Mouse (Mus musculus) midbrain, embryonic 12.5 days (tissue): ENCODE results near the gene Fam189a1. TPM values are rescaled to one million over a fixed set of nuclear protein-coding genes. Genes with fewer than 3 reads are reported as not detected.
A peak's percentile ranks its signal among the peaks of the same experiment; 100 is the strongest.

Experiments used
- ATAC-seq: fragments of 200-750 bp; cut with Nextera tagmentation; 2 replicates; pipeline ENCODE4 v1.8.0; 2017; ENCODE audit warnings: low read depth, moderate TSS enrichment, moderate library complexity; ENCODE audit not compliant: low FRiP score
- H3K27ac ChIP-seq: fragments of 300-500 bp; sonication (generic); replicated peaks from 2 replicates; pipeline ENCODE4 v1.5.1; 2016; ENCODE audit warnings: mild to moderate bottlenecking
- H3K27me3 ChIP-seq: fragments of 300-500 bp; sonication (generic); 2 replicates; pipeline ENCODE4 v1.6.1; 2016; ENCODE audit warnings: mild to moderate bottlenecking
- H3K36me3 ChIP-seq: fragments of 300-500 bp; sonication (generic); 2 replicates; pipeline ENCODE4 v1.6.1; 2016
- H3K4me1 ChIP-seq: fragments of 300-500 bp; sonication (generic); 2 replicates; pipeline ENCODE4 v1.6.1; 2016
- H3K4me2 ChIP-seq: fragments of 300-500 bp; sonication (generic); replicated peaks from 2 replicates; pipeline ENCODE4 v1.6.1; 2016; ENCODE audit warnings: mild to moderate bottlenecking, moderate library complexity
- H3K4me3 ChIP-seq: fragments of 300-500 bp; sonication (generic); 2 replicates; pipeline ENCODE4 v1.5.1; 2016; ENCODE audit warnings: mild to moderate bottlenecking
- H3K9ac ChIP-seq: fragments of 300-500 bp; sonication (generic); replicated peaks from 2 replicates; pipeline ENCODE4 v1.6.1; 2016; ENCODE audit warnings: mild to moderate bottlenecking, moderate library complexity
- H3K9me3 ChIP-seq: fragments of 300-500 bp; sonication (generic); 2 replicates; pipeline ENCODE4 v1.6.1; 2016; ENCODE audit warnings: mild to moderate bottlenecking
- WGBS: fragments of 180-500 bp; shearing (Covaris S2); methylation state at CpG from one replicate; pipeline ENCODE4 v1.1.7; 2016; 5-methylcytosine and 5-hydroxymethylcytosine counted together
- polyA plus RNA-seq: library from polyadenylated mRNA; unstranded; fragments of >200 nt; fragmentation: Nextera tagmentation; extraction: Ambion mirVana; gene quantifications from 2 replicates; pipeline ENCODE4 v1.2.1, GENCODE M21; 2016

The Fam189a1 gene
- polyA plus RNA-seq, 1 experiment from 2014 or later, result 4.4 TPM

- H3K36me3 ChIP-seq, result no peaks in the 10 kb centered on the region
- no peak overlapping the region for H3K9ac ChIP-seq
- no peaks in the 10 kb centered on the region for H3K4me1 ChIP-seq
- no peak overlapping the region for H3K4me2 ChIP-seq
- whole genome bisulfite sequencing, result 77% methylated on average over 8 of the region's 8 CpGs
- H3K4me3 ChIP-seq, result no peak overlapping the region
- ATAC-seq, result no peak
- no peak overlapping the region for H3K27ac ChIP-seq
- no peaks in the 10 kb centered on the region for H3K9me3 ChIP-seq
- H3K27me3 ChIP-seq, result no peaks in the 10 kb centered on the region
Measured at GRCm38 (mm10) chr7:64770779-64771390, 385.5 kb downstream of the Fam189a1 start.

- H3K9me3 ChIP-seq, result no peaks in the 10 kb centered on the region
- 75% methylated on average over 7 of the region's 7 CpGs for WGBS
- H3K4me3 ChIP-seq, result no peak overlapping the region
- H3K9ac ChIP-seq, result no peak overlapping the region
- H3K36me3 ChIP-seq, result no peaks in the 10 kb centered on the region
- ATAC-seq, result no peak
- no peaks in the 10 kb centered on the region for H3K4me1 ChIP-seq
- H3K27ac ChIP-seq, result no peak overlapping the region
- H3K27me3 ChIP-seq, result no peaks in the 10 kb centered on the region
- no peak overlapping the region for H3K4me2 ChIP-seq
Measured at GRCm38 (mm10) chr7:64769768-64770167, 386.6 kb downstream of the Fam189a1 start.

- H3K9ac ChIP-seq, result no peak overlapping the region
- no peak overlapping the region for H3K27ac ChIP-seq
- H3K9me3 ChIP-seq, result no peaks in the 10 kb centered on the region
- no peaks in the 10 kb centered on the region for H3K36me3 ChIP-seq
- no peaks in the 10 kb centered on the region for H3K27me3 ChIP-seq
- H3K4me2 ChIP-seq, result no peak overlapping the region
- no peak overlapping the region for H3K4me3 ChIP-seq
- ATAC-seq, result no peak
- H3K4me1 ChIP-seq, result no peaks in the 10 kb centered on the region
- 85% methylated on average over 3 of the region's 3 CpGs for WGBS
Measured at GRCm38 (mm10) chr7:64765595-64765994, 390.8 kb downstream of the Fam189a1 start.

- peaks cover 16% of the 10 kb centered on the region; the same call in 1 of the 2 replicates for H3K36me3 ChIP-seq
- 92% methylated on average over 7 of the region's 7 CpGs for WGBS
- no peak overlapping the region for H3K4me3 ChIP-seq
- no peaks in the 10 kb centered on the region for H3K9me3 ChIP-seq
- H3K4me2 ChIP-seq, result no peak overlapping the region
- ATAC-seq, result no peak
- no peaks in the 10 kb centered on the region for H3K27me3 ChIP-seq
- no peak overlapping the region for H3K27ac ChIP-seq
- H3K4me1 ChIP-seq, result no peaks in the 10 kb centered on the region
- no peak overlapping the region for H3K9ac ChIP-seq
Measured at GRCm38 (mm10) chr7:64755141-64755540, 401.2 kb downstream of the Fam189a1 start.

GRCm38 (mm10) chr7:64754161-64754560, 402.2 kb downstream of the Fam189a1 start:
- Histone ChIP-seq H3K27me3 (no peaks in the 10 kb centered on the region), H3K4me2 (no peak overlapping the region), H3K9me3 (no peaks in the 10 kb centered on the region), H3K4me1 (no peaks in the 10 kb centered on the region), H3K27ac (no peak overlapping the region), H3K36me3 (peaks cover 25% of the 10 kb centered on the region; the same call in 1 of the 2 replicates), H3K9ac (no peak overlapping the region), H3K4me3 (no peak overlapping the region)
- no peak for ATAC-seq
- 82% methylated on average over 7 of the region's 7 CpGs for WGBS

GRCm38 (mm10) chr7:64753678-64754077, 402.7 kb downstream of the Fam189a1 start:
- 73% methylated on average over 6 of the region's 6 CpGs for WGBS
- Histone ChIP-seq H3K9me3 (no peaks in the 10 kb centered on the region), H3K27ac (no peak overlapping the region)

DNA sequence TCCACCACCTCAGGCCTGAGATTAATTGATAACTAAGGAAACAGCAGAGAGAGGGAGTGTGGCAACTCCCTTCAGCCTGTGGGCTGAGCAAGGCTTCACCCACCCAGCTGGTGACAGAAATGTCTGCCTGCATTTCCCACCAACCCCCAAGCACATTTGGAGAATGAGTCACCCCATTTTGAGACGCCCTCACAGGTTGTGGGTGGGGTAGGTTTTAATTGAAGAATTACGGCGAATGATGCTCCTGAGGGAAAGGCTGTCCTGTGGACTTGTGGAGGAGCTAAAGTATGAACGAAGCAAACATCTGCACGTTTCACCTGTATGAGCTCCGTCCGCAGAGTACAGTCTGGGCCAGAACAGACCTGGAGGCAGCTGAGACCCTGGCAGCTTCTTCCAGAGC, 404.2 kb downstream of the Fam189a1 start:
- 96% methylated on average over 7 of the region's 7 CpGs for WGBS
- Histone ChIP-seq H3K27ac (no peak overlapping the region), H3K9me3 (no peaks in the 10 kb centered on the region), H3K4me3 (no peak overlapping the region), H3K36me3 (peaks cover 38% of the 10 kb centered on the region; the same call in 1 of the 2 replicates), H3K27me3 (no peaks in the 10 kb centered on the region), H3K4me1 (no peaks in the 10 kb centered on the region), H3K9ac (no peak overlapping the region), H3K4me2 (no peak overlapping the region)
- no peak for ATAC-seq

More at GRCm38 (mm10) chr7:64753678-64754077, 402.7 kb downstream of the Fam189a1 start:
- Histone ChIP-seq H3K27me3 (no peaks in the 10 kb centered on the region), H3K4me1 (no peaks in the 10 kb centered on the region), H3K4me3 (no peak overlapping the region), H3K4me2 (no peak overlapping the region), H3K36me3 (peaks cover 27% of the 10 kb centered on the region; the same call in 1 of the 2 replicates), H3K9ac (no peak overlapping the region)
- no peak for ATAC-seq

DNA sequence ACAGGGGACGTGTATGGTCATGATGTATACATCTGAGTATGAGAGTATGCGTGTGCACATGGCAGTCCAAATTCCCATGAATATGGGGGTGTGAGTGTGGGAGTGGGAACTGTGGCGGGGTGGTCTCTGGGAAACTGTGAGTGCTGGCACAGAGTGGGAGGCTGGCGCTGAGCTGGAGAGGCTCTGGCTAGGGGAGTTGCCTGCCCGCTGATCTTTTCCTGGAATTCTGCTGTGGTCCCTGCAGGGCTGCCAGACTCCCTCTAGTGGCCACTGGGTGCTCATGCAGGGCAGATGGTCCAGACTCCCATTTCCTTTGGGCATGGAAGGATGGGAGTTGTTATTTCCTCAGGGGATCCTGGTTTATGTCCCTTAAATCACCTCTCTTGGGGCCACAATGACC, 404.9 kb downstream of the Fam189a1 start:
- Histone ChIP-seq H3K4me1 (no peaks in the 10 kb centered on the region), H3K27me3 (no peaks in the 10 kb centered on the region), H3K9ac (no peak overlapping the region), H3K27ac (no peak overlapping the region), H3K4me3 (no peak overlapping the region), H3K9me3 (no peaks in the 10 kb centered on the region), H3K4me2 (no peak overlapping the region), H3K36me3 (peaks cover 40% of the 10 kb centered on the region)
- 36% methylated on average over 5 of the region's 5 CpGs for WGBS
- ATAC-seq, result peak; percentile 59

- Histone ChIP-seq H3K4me3 (no peak overlapping the region), H3K9ac (no peak overlapping the region), H3K4me2 (no peak overlapping the region), H3K4me1 (peaks cover 16% of the 10 kb centered on the region), H3K27me3 (peaks cover 12% of the 10 kb centered on the region), H3K9me3 (no peaks in the 10 kb centered on the region), H3K36me3 (peaks cover 46% of the 10 kb centered on the region), H3K27ac (no peak overlapping the region)
- WGBS, result 90% methylated on average over 7 of the region's 7 CpGs
- ATAC-seq, result no peak
Measured at GRCm38 (mm10) chr7:64743610-64744009, 412.8 kb downstream of the Fam189a1 start.

DNA sequence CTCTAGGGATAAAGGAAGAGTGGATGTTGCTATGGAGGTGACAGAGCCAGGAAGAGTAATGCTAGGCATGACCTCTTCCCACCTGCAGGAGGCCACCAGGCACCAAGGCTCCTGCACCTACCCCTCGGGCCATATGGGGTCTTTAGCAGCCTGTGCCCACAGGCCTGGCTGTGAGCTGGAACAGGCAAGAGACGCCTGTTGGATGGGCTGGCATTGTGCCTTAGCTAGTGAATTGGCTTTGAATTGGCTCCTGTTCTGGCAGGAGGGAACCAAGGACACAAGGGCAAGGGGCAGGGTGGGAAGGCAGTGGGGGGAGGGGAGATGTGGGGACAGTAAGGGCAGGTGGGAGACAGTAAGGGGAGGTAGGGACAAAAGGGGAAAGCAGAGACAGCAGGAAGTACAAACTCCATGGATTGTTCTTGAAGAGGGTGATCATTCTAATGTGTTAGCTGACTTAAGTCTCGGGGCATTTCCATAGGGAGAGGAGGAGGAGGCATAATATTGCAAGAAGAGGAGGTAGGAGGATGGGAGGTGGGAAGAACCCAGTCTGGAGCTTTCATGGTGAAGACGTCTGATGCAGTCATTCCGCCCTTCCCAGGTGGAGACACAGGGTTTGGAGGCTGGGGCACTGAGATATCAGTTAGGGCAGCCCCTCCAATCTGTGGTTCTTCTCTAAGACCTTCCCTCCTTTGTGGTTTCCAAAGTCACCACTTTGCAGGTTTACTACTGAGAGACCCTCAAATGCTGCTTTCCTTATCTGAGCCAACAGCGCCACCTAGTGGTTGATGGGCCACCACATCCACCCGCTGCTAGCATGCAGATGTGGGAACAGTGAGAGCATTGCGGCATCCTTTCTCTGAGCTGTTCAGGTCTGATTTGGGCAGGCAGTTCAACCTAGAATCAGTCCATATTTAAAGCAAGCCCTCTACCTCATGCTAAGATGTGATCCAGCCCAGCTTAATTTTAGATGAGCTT, 414.8 kb downstream of the Fam189a1 start:
- peak; percentile 84 for ATAC-seq
- no peak overlapping the region for H3K4me2 ChIP-seq
- H3K4me1 ChIP-seq, result peaks cover 19% of the 10 kb centered on the region
- peaks cover 47% of the 10 kb centered on the region for H3K36me3 ChIP-seq
- H3K9ac ChIP-seq, result no peak overlapping the region
- H3K9me3 ChIP-seq, result no peaks in the 10 kb centered on the region
- peaks cover 19% of the 10 kb centered on the region for H3K27me3 ChIP-seq
- no peak overlapping the region for H3K27ac ChIP-seq
- 36% methylated on average over 8 of the region's 8 CpGs for WGBS
- H3K4me3 ChIP-seq, result no peak overlapping the region

- WGBS, result 11% methylated on average over 11 of the region's 11 CpGs
- Histone ChIP-seq H3K4me1 (peaks cover 19% of the 10 kb centered on the region), H3K27me3 (peaks cover 26% of the 10 kb centered on the region), H3K36me3 (peaks cover 22% of the 10 kb centered on the region), H3K9ac (no peak overlapping the region), H3K9me3 (no peaks in the 10 kb centered on the region), H3K4me3 (no peak overlapping the region), H3K4me2 (no peak overlapping the region), H3K27ac (no peak overlapping the region)
- ATAC-seq, result no peak
Measured at GRCm38 (mm10) chr7:64739131-64739530, 417.2 kb downstream of the Fam189a1 start.

DNA sequence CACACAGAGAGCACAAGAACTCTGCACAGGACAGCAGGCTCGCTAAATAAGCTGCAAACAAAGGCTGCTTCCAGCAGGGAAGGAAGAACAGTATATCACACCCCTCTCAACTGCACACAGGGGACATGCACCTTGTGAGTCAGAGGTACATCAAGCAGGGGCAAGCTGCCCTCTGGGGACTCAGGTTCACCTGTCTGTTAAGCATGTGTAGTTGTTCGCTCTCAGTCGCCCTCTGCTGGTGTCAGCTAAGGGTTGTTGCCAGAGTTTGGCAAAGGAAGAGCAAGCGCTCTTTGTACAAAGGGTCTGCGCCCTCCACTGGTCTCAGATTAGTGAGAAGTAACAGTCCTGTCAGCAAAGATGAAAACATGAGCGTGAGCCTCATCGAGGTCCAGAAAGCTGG, 426.6 kb downstream of the Fam189a1 start:
- H3K27ac ChIP-seq, result no peak overlapping the region
- no peaks in the 10 kb centered on the region for H3K27me3 ChIP-seq
- H3K9me3 ChIP-seq, result no peaks in the 10 kb centered on the region
- H3K4me2 ChIP-seq, result no peak overlapping the region
- no peaks in the 10 kb centered on the region; the same call in 1 of the 2 replicates for H3K4me1 ChIP-seq
- H3K9ac ChIP-seq, result no peak overlapping the region
- ATAC-seq, result peak; percentile 59
- 18% methylated on average over 7 of the region's 7 CpGs for WGBS
- no peak overlapping the region for H3K4me3 ChIP-seq
- H3K36me3 ChIP-seq, result no peaks in the 10 kb centered on the region
